Mouse (Mus musculus): ENCODE data around the gene Fscn1. TPM values are rescaled to one million over a fixed set of nuclear protein-coding genes. Genes with fewer than 3 reads are reported as not detected.

The Fscn1 gene
- polyA plus RNA-seq, 1 experiment: 1.3 TPM

- Histone ChIP-seq H3K4me3 (replicated peaks) (peak overlapping the region; percentile 90), H3K9me3 (no peaks in the 10 kb centered on the region), H3K27me3 (replicated peaks) (no peaks in the 10 kb centered on the region), H3K4me1 (peaks cover 84% of the 10 kb centered on the region), H3K36me3 (replicated peaks; ENCODE audit: low read length) (no peaks in the 10 kb centered on the region)
- TF ChIP-seq FLI1 (IDR thresholded peaks at IDR 0.05; ENCODE audit: low read length) (no peak), GATA1 (IDR thresholded peaks at IDR 0.05; ENCODE audit: borderline replicate concordance, low read length) (no peak)
Observed at GRCm38 (mm10) chr5:142932731-142933130, 27.4 kb upstream of the Fscn1 start.

- Histone ChIP-seq H3K4me1 (peaks cover 66% of the 10 kb centered on the region), H3K36me3 (replicated peaks; ENCODE audit: low read length) (no peaks in the 10 kb centered on the region), H3K27me3 (replicated peaks) (no peaks in the 10 kb centered on the region), H3K9me3 (peaks cover 5% of the 10 kb centered on the region), H3K4me3 (replicated peaks) (peak overlapping the region; percentile 87)
- TF ChIP-seq GATA1 (IDR thresholded peaks at IDR 0.05; ENCODE audit: borderline replicate concordance, low read length): no peak
- no peak for TF ChIP-seq FLI1 (IDR thresholded peaks at IDR 0.05; ENCODE audit: low read length)
Observed at GRCm38 (mm10) chr5:142935642-142936335, 24.4 kb upstream of the Fscn1 start.

GRCm38 (mm10) chr5:142936336-142936719 lies 23.8 kb upstream of the Fscn1 start:
- Histone ChIP-seq H3K27me3 (replicated peaks) (no peaks in the 10 kb centered on the region), H3K4me3 (replicated peaks) (peak overlapping the region; percentile 87), H3K9me3 (peaks cover 6% of the 10 kb centered on the region), H3K36me3 (replicated peaks; ENCODE audit: low read length) (no peaks in the 10 kb centered on the region), H3K4me1 (peaks cover 60% of the 10 kb centered on the region)
- TF ChIP-seq FLI1 (IDR thresholded peaks at IDR 0.05; ENCODE audit: low read length) (no peak), GATA1 (IDR thresholded peaks at IDR 0.05; ENCODE audit: borderline replicate concordance, low read length) (no peak)

GRCm38 (mm10) chr5:142937956-142938727 lies 22.0 kb upstream of the Fscn1 start:
- Histone ChIP-seq H3K36me3 (replicated peaks; ENCODE audit: low read length) (no peaks in the 10 kb centered on the region), H3K4me1 (peaks cover 42% of the 10 kb centered on the region), H3K9me3 (peaks cover 6% of the 10 kb centered on the region), H3K27me3 (replicated peaks) (peaks cover 5% of the 10 kb centered on the region), H3K4me3 (replicated peaks) (peak overlapping the region; percentile 79)
- TF ChIP-seq GATA1 (IDR thresholded peaks at IDR 0.05; ENCODE audit: borderline replicate concordance, low read length): no peak
- TF ChIP-seq FLI1 (IDR thresholded peaks at IDR 0.05; ENCODE audit: low read length): no peak

- Histone ChIP-seq H3K36me3 (replicated peaks; ENCODE audit: low read length) (no peaks in the 10 kb centered on the region), H3K27me3 (replicated peaks) (peaks cover 6% of the 10 kb centered on the region), H3K9me3 (peaks cover 6% of the 10 kb centered on the region), H3K4me3 (replicated peaks) (no peak overlapping the region), H3K4me1 (peaks cover 39% of the 10 kb centered on the region)
- TF ChIP-seq FLI1 (IDR thresholded peaks at IDR 0.05; ENCODE audit: low read length): no peak
- no peak for TF ChIP-seq GATA1 (IDR thresholded peaks at IDR 0.05; ENCODE audit: borderline replicate concordance, low read length)
Observed at GRCm38 (mm10) chr5:142940393-142940792, 19.8 kb upstream of the Fscn1 start.

GRCm38 (mm10) chr5:142944979-142945682 lies 15.0 kb upstream of the Fscn1 start:
- Histone ChIP-seq H3K36me3 (replicated peaks; ENCODE audit: low read length) (no peaks in the 10 kb centered on the region), H3K4me3 (replicated peaks) (no peak overlapping the region), H3K9me3 (peaks cover 6% of the 10 kb centered on the region), H3K4me1 (peaks cover 12% of the 10 kb centered on the region), H3K27me3 (replicated peaks) (peaks cover 32% of the 10 kb centered on the region)
- TF ChIP-seq GATA1 (IDR thresholded peaks at IDR 0.05; ENCODE audit: borderline replicate concordance, low read length) (no peak), FLI1 (IDR thresholded peaks at IDR 0.05; ENCODE audit: low read length) (no peak)

- Histone ChIP-seq H3K36me3 (replicated peaks; ENCODE audit: low read length) (no peaks in the 10 kb centered on the region), H3K4me3 (replicated peaks) (no peak overlapping the region), H3K4me1 (peaks cover 12% of the 10 kb centered on the region), H3K27me3 (replicated peaks) (peaks cover 47% of the 10 kb centered on the region), H3K9me3 (no peaks in the 10 kb centered on the region)
- no peak for TF ChIP-seq GATA1 (IDR thresholded peaks at IDR 0.05; ENCODE audit: borderline replicate concordance, low read length)
- TF ChIP-seq FLI1 (IDR thresholded peaks at IDR 0.05; ENCODE audit: low read length): no peak
Observed at GRCm38 (mm10) chr5:142947460-142947859, 12.7 kb upstream of the Fscn1 start.

- H3K4me1 ChIP-seq: peaks cover 14% of the 10 kb centered on the region
- no peaks in the 10 kb centered on the region for H3K9me3 ChIP-seq
- no peaks in the 10 kb centered on the region for H3K36me3 ChIP-seq (replicated peaks; ENCODE audit: low read length)
- TF ChIP-seq FLI1 (IDR thresholded peaks at IDR 0.05; ENCODE audit: low read length): no peak
- TF ChIP-seq GATA1 (IDR thresholded peaks at IDR 0.05; ENCODE audit: borderline replicate concordance, low read length): no peak
- peaks cover 53% of the 10 kb centered on the region for H3K27me3 ChIP-seq (replicated peaks)
- H3K4me3 ChIP-seq (replicated peaks): no peak overlapping the region
Observed at GRCm38 (mm10) chr5:142949580-142949979, 10.6 kb upstream of the Fscn1 start.

- no peaks in the 10 kb centered on the region for H3K9me3 ChIP-seq
- peaks cover 58% of the 10 kb centered on the region for H3K27me3 ChIP-seq (replicated peaks)
- TF ChIP-seq FLI1 (IDR thresholded peaks at IDR 0.05; ENCODE audit: low read length) (no peak), GATA1 (IDR thresholded peaks at IDR 0.05; ENCODE audit: borderline replicate concordance, low read length) (no peak)
- peaks cover 9% of the 10 kb centered on the region for H3K4me1 ChIP-seq
- H3K4me3 ChIP-seq (replicated peaks): no peak overlapping the region
- no peaks in the 10 kb centered on the region for H3K36me3 ChIP-seq (replicated peaks; ENCODE audit: low read length)
Observed at GRCm38 (mm10) chr5:142950405-142950804, 9.7 kb upstream of the Fscn1 start.

Data from megakaryocyte, embryonic 14.5 days (primary cell).